Mouse (Mus musculus) hematopoietic stem cell, adult 5-6 weeks (primary cell): ENCODE data around the gene Mrps16. TPM values are rescaled to one million over a fixed set of nuclear protein-coding genes. Genes with fewer than 3 reads are reported as not detected.

Experiments used
- ATAC-seq, 2 experiments: fragments of 125-278 bp in 1 of 2; replicated peaks in 1 of 2; 2 replicates each; pipeline ENCODE4 v1.8.0; 2016 to 2017; ENCODE audit warnings: inconsistent platforms in 2 of 2, mild to moderate bottlenecking in 2 of 2, moderate number of reproducible peaks in 2 of 2, low read depth in 1 of 2, moderate TSS enrichment in 1 of 2; ENCODE audit not compliant: low FRiP score in 2 of 2, poor library complexity in 2 of 2, severe bottlenecking in 2 of 2, insufficient read depth in 1 of 2, low TSS enrichment in 1 of 2
- total RNA-seq: library from RNA; stranded (forward); fragments of 172-1452, 232-1000 nt; gene quantifications from 2 replicates; pipeline ENCODE4 v1.2.3, GENCODE M21; 2017

Gene Mrps16
- total RNA-seq, 1 experiment from 2014 or later: 28.2 TPM

GRCm38 (mm10) chr14:20378313-20379061 is 14.9 kb downstream of the Mrps16 start:
- ATAC-seq: peak; percentile 81 to 94

- ATAC-seq: no peak
These were observed 16.3 kb downstream of the Mrps16 start for GRCm38 (mm10) chr14:20377112-20377521.

DNA sequence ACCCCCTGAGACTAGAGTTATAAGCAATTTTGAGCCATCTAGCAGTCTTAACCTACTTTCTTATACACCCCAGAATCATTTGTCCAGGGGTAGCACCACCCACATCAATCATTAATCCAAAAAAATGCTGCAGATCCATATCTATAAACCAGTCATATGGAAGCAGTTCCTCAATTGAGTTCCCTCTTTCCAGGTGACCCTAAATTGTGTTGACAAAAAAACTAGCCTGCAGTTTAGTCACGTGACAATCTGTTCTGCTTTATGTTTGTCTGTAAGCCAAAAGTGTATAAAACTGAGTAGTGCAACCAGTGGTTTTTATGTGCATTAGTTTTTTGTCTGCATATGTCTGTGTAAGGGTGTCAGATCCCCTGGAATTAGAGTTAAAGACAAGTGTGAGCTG is 21.6 kb downstream of the Mrps16 start:
- no peak for ATAC-seq

DNA sequence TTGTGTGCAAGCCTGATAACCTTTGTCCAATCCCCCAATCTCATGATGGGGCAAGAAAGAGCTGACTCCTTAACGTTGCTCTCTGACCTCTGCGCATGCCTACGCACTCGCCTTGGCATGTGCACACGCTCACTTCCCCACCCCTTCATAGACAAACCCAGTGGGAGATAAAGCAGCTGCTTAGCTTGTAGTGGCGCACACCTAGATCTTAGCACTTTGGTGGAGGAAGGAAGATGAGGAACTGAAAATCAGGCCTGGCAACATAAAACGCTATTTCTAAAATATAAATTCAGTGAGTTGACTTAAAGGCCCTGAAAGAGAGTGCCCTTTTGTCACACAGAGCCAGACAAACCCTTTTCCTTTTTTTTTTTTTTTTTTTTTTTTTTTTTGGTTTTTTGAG is 22.6 kb downstream of the Mrps16 start:
- ATAC-seq: no peak

DNA sequence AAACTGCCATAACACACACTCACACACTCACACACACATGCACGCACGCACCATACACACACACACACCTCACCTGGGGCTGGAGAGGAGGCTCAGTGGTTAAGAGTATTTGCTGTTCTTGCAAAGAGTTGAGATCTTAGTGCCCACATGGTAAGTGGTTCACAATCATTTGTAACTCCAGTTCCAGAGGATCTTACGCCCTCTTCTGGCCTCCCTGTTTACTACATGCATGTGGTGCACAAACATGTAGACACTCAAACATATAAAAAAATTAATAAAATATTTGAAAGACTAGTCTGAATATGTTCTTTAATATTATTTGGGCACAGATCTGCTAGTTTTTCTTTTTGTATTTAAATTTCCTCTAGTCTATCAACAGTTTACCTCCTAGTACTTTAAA is 25.2 kb downstream of the Mrps16 start:
- no peak for ATAC-seq

DNA sequence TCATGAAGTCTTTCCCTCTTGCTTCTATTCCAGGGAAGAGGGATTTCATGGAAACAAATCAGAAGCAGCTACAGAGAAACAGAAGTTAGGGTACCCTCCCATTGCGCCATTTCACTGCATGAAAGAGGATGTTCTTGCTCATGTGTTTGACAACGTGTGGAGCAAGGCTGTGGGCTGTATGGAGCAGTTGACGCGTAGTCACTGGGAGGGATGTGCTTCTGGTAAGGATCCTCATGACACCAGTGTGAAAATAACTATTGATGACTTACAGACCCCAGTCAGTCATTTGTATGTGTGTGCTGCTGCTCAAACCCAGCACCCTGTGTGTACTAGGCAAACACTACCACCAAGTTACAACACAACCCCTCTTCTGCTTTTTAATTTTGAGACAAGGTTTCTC is 30.2 kb downstream of the Mrps16 start:
- peak in 1 of 2 experiments; percentile 72; a peak in 1 of 4 replicates for ATAC-seq

DNA sequence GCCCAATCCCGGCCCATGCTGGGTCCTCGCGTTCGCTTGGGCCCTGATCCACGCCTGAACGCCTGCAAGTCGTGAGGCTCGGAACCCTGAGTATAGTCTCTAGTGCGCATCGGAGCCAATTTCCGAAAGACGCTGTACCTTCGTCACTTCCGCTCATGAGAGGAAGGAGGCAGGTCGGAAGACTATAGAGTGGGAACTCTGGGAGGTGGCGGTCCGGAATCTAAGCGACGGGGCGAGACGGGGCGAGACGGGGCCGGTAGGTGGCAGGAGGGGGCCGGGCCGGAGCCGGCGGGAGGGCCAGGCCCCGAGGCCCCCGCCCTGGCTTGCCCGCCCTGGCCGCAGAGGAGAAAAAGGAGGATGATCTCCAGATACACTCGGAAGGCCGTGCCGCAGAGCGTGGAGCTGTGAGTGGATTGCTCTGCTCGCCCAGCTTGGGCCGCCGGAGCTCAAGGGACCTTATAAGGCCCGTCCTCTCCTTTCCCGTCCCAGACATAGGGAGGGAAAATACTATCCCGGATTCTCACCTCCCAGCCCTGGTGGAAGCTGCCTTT is 45.4 kb downstream of the Mrps16 start, which contains the start of the genes Ecd and Fam149b:
Ecd (minus strand) TSS at position 131 of the 551 bp plus-strand sequence.
Fam149b (plus strand) TSS at position 172 of the 551 bp plus-strand sequence.
- peak; percentile 98 for ATAC-seq

- peak; percentile 30 to 47; a peak in 2 of 4 replicates for ATAC-seq
These were observed 45.9 kb downstream of the Mrps16 start for GRCm38 (mm10) chr14:20347441-20347990.

GRCm38 (mm10) chr14:20345885-20346284 is 47.5 kb downstream of the Mrps16 start:
- ATAC-seq: no peak

DNA sequence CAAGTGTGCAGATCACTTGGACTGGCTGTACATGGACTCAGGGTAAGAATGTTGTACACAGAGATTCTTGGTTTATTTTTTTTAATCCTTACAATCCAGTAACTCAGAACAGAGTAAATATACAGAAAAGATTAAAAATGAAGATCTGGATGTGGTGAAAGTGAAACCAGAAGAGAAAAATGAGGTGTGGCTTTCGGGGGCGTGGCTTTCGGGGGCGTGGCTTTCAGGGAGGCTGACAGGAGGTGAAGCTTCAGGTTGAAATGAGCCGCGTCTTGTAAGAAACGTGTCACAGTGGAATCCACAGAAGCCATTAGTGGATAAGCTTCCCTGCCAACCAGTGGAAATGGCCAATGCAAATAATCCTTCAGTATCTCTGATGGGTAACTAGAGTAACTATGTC is 52.6 kb downstream of the Mrps16 start:
- ATAC-seq: no peak

DNA sequence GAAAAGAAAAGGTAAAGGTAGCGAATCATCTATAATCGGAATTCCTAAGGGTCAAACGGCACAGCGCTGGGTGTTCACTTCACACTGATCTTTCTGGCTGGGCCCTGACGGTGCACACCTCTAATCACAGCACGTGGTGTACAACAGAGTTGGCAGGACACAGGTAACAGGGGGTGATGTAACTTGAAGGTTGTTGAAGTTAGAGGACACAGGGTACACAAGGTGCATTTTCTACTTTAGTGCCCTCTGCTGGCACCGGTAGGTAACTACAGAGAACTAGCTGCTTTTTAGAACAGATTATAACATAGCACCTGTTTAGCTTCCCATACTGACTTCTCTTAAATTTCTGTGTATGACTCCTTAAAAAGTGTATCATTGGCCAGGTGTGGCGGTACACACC is 53.3 kb downstream of the Mrps16 start:
- ATAC-seq: peak in 1 of 2 experiments; percentile 58; a peak in 1 of 4 replicates

- no peak for ATAC-seq
These were observed 54.0 kb downstream of the Mrps16 start for GRCm38 (mm10) chr14:20339415-20339814.

Other genes with a start within 250 kb of the Mrps16 start
- gene Kcnk5, start 211.8 kb downstream of the Mrps16 start, total RNA-seq: 18.8 and 23.6 TPM in 2 replicates
- not detected in 2 replicates for gene Kcnk16, start 124.4 kb downstream of the Mrps16 start, total RNA-seq
- 10.2 and 24.5 TPM in 2 replicates for gene Nudt13, start 98.9 kb downstream of the Mrps16 start, total RNA-seq
- 59.0 and 79.5 TPM in 2 replicates for gene Ecd, start 45.5 kb downstream of the Mrps16 start, total RNA-seq
- gene Fam149b, start 45.5 kb downstream of the Mrps16 start, total RNA-seq: 39.9 and 58.2 TPM in 2 replicates
- 248 and 261 TPM in 2 replicates for gene Dnajc9, start 4.7 kb downstream of the Mrps16 start, total RNA-seq
- gene Cfap70, start 58.6 kb upstream of the Mrps16 start, total RNA-seq: 1.0 TPM in 1 of 2 replicates, not detected in the other
- gene Anxa7, start 86.5 kb upstream of the Mrps16 start, total RNA-seq: 70.9 and 80.2 TPM in 2 replicates
- gene Mss51, start 103.3 kb upstream of the Mrps16 start, total RNA-seq: 1.4 TPM in 1 of 2 replicates, not detected in the other
- gene Ppp3cb, start 152.9 kb upstream of the Mrps16 start, total RNA-seq: 66.5 and 74.9 TPM in 2 replicates
- 14.3 and 15.0 TPM in 2 replicates for gene Usp54, start 247.4 kb upstream of the Mrps16 start, total RNA-seq